Mouse (Mus musculus): ENCODE measurements around the gene Cd300lg.

The Cd300lg gene

GRCm38 (mm10) chr11:102053183-102053582 lies 11.9 kb downstream of the Cd300lg start:
- peak; percentile 35 to 49 for DNase-seq

GRCm38 (mm10) chr11:102053847-102054246 lies 12.5 kb downstream of the Cd300lg start:
- peak; percentile 72 to 74 for DNase-seq

- peak; percentile 79 to 83 for DNase-seq
These were observed 20.1 kb downstream of the Cd300lg start for GRCm38 (mm10) chr11:102061236-102061940.

GRCm38 (mm10) chr11:102061941-102062473 lies 20.7 kb downstream of the Cd300lg start:
- no peak for DNase-seq

GRCm38 (mm10) chr11:102063076-102063475 lies 21.8 kb downstream of the Cd300lg start:
- DNase-seq: no peak

GRCm38 (mm10) chr11:102068969-102069368 lies 27.7 kb downstream of the Cd300lg start:
- no peak for DNase-seq

GRCm38 (mm10) chr11:102069633-102070032 lies 28.3 kb downstream of the Cd300lg start:
- DNase-seq: no peak

- peak in 1 of 2 experiments; percentile 49 for DNase-seq
These were observed 29.1 kb downstream of the Cd300lg start for GRCm38 (mm10) chr11:102070426-102070825.

- DNase-seq: no peak
These were observed 31.4 kb downstream of the Cd300lg start for GRCm38 (mm10) chr11:102072729-102073128.

GRCm38 (mm10) chr11:102073722-102074121 lies 32.4 kb downstream of the Cd300lg start:
- no peak for DNase-seq

GRCm38 (mm10) chr11:102082322-102082721 lies 41.0 kb downstream of the Cd300lg start:
- DNase-seq: peak; percentile 87 to 91

GRCm38 (mm10) chr11:102083193-102083592 lies 41.9 kb downstream of the Cd300lg start:
- DNase-seq: no peak

- DNase-seq: peak; percentile 53 to 67
These were observed 42.9 kb downstream of the Cd300lg start for GRCm38 (mm10) chr11:102084159-102084558.

- peak; percentile 38 to 60 for DNase-seq
These were observed 45.0 kb downstream of the Cd300lg start for GRCm38 (mm10) chr11:102086331-102086730.

GRCm38 (mm10) chr11:102087081-102087751 lies 45.9 kb downstream of the Cd300lg start:
- DNase-seq: peak; percentile 81 to 87

GRCm38 (mm10) chr11:102087931-102088898 lies 46.9 kb downstream of the Cd300lg start, which contains the start of gene Mpp2:
TSS of gene Mpp2 (minus strand) at chr11:102088515.
- DNase-seq: peak; percentile 78 to 84

- DNase-seq: peak; percentile 79 to 83
These were observed 47.9 kb downstream of the Cd300lg start for GRCm38 (mm10) chr11:102089088-102089808.

- no peak for DNase-seq
These were observed 54.4 kb downstream of the Cd300lg start for GRCm38 (mm10) chr11:102095676-102096075.

GRCm38 (mm10) chr11:102096446-102096845 lies 55.1 kb downstream of the Cd300lg start:
- no peak for DNase-seq

GRCm38 (mm10) chr11:102096887-102097391 lies 55.6 kb downstream of the Cd300lg start:
- peak; percentile 82 to 91 for DNase-seq

- no peak for DNase-seq
These were observed 59.9 kb downstream of the Cd300lg start, which contains the start of gene Ppy for GRCm38 (mm10) chr11:102101219-102101618. TSS of gene Ppy (minus strand) at chr11:102101319.

All from kidney, postnatal 4 days (tissue).